In the genomic region with DNA sequence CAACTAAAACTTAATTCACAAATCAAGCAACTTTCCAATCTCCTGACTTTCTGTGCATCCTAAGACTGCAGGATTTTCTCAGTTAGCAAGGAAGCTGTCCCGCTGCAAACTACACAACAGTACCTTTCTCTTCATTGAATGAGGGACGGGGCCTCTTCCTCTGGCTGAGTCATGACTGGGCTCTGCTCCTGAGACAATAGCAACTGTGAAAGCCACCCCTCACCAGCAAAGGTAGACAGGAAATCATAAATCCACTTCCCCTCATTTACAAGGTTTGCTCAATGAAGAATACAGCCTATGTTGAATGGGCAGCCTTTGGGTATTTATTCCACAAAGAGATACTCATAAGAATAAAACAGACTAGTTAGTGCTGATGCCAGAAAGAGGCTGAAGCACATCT, we compare ENCODE assay signal across 27 mouse cellular contexts. TPM values are rescaled to one million over a fixed set of nuclear protein-coding genes. Genes with fewer than 3 reads are reported as not detected.
DNase-seq lines count a peak whose midpoint lies in the region; ATAC-seq and TF ChIP-seq lines count a peak whose summit lies in the region.
"Had no signal": no experiment of that assay in that cellular context is flagged by ENCODE, and none has a peak within 500 bp of the region (broad histone marks: within the 10 kb centered on the region; RNA-seq: fewer than 3 reads in every experiment).

No protein-coding gene starts in this region.

- H3K4me1 ChIP-seq in midbrain, embryonic 15.5 days = no peaks in the 10 kb centered on the region
- H3K4me1 ChIP-seq: heart, embryonic 15.5 days; kidney, embryonic 15.5 days; neural tube, embryonic 12.5 days had no signal

- peaks cover 11% of the 10 kb centered on the region; the same call in 1 of the 2 replicates for H3K36me3 ChIP-seq in midbrain, embryonic 15.5 days (replicated peaks)

- no peak for ATAC-seq in midbrain, embryonic 15.5 days (replicated peaks)
- ATAC-seq: forebrain, embryonic 16.5 days had no signal

- no peak for DNase-seq in layer of hippocampus, adult 2 months (ENCODE audit: low spot score in 2 of 2)
- DNase-seq in layer of hippocampus, adult 9-11 months = no peak
- peak; percentile 15 for DNase-seq in T-cell, adult 2 months (ENCODE audit: low spot score)
- peak; percentile 36 for DNase-seq in forelimb bud, embryonic 11.5 days (ENCODE audit: low read depth, low spot score)
- DNase-seq in spleen, postnatal 14 days (ENCODE audit: low spot score in 2 of 2) = no peak
- DNase-seq: adrenal gland, postnatal 25 days; cerebellum, adult 18-20 months; cerebellum, postnatal 10 days; kidney, adult 11 months; liver; lung, embryonic 14.5 days; lung, postnatal 14 days; right cerebral cortex, adult 18-20 months; spleen, adult 18-20 months; thymus, adult 2 months had no signal

- H3K4me3 ChIP-seq in layer of hippocampus, adult 2 months = no peak overlapping the region
- no peak overlapping the region for H3K4me3 ChIP-seq in midbrain, embryonic 15.5 days
- H3K4me3 ChIP-seq: erythroblast, embryonic 14.5 days; heart, embryonic 15.5 days; kidney, embryonic 15.5 days; myocyte; neural tube, embryonic 12.5 days had no signal

- H3K9ac ChIP-seq in midbrain, embryonic 15.5 days = no peak overlapping the region
- H3K9ac ChIP-seq: heart, embryonic 15.5 days; hindbrain, embryonic 14.5 days; kidney, embryonic 15.5 days; liver, embryonic 14.5 days; lung, embryonic 14.5 days; neural tube, embryonic 12.5 days had no signal

- no peaks in the 10 kb centered on the region for H3K27me3 ChIP-seq in midbrain, embryonic 15.5 days (replicated peaks)
- H3K27me3 ChIP-seq: CH12.LX; heart, embryonic 15.5 days; kidney, embryonic 15.5 days; neural tube, embryonic 12.5 days had no signal

- 79% methylated on average over 2 of the region's 2 CpGs for WGBS in midbrain, embryonic 15.5 days

- no peak overlapping the region for H3K4me2 ChIP-seq in midbrain, embryonic 15.5 days
- H3K4me2 ChIP-seq: heart, embryonic 15.5 days; hindbrain, embryonic 14.5 days; kidney, embryonic 15.5 days; lung, embryonic 14.5 days; midbrain, embryonic 11.5 days; neural tube, embryonic 12.5 days had no signal

- no peak overlapping the region for H3K27ac ChIP-seq in layer of hippocampus, adult 2 months
- H3K27ac ChIP-seq in midbrain, embryonic 15.5 days = no peak overlapping the region
- H3K27ac ChIP-seq: heart, embryonic 15.5 days; hindbrain, embryonic 14.5 days; kidney, embryonic 15.5 days; liver, embryonic 14.5 days; neural tube, embryonic 12.5 days; stomach, postnatal 0 days had no signal

- no peaks in the 10 kb centered on the region for H3K9me3 ChIP-seq in midbrain, embryonic 15.5 days
- H3K9me3 ChIP-seq: heart, embryonic 15.5 days; kidney, embryonic 15.5 days; neural tube, embryonic 12.5 days had no signal

- peak; percentile 30; the same call in 1 of the 2 replicates for TF ChIP-seq CTCF in layer of hippocampus, adult 2 months (conservative IDR thresholded peaks at IDR 0.05)

RNA-seq across cellular contexts. Expression of a gene that starts 16.6 kb away (rescaled TPM):
- 10 to 100 TPM; 30.7 to 35.2 TPM for total RNA-seq in layer of hippocampus, adult 2 months (2021)
- polyA plus RNA-seq in midbrain, embryonic 15.5 days (2015; fragmentation: Nextera tagmentation; extraction: Ambion mirVana) = 79.8 and 91.8 TPM in 2 replicates

RNA-seq across cellular contexts. Expression of a gene that starts 59.8 kb away (rescaled TPM):
- 10 to 100 TPM; 95.0 to 98.9 TPM for total RNA-seq in layer of hippocampus, adult 2 months (2021)
- polyA plus RNA-seq in midbrain, embryonic 15.5 days (2015; fragmentation: Nextera tagmentation; extraction: Ambion mirVana) = 11.1 and 11.7 TPM in 2 replicates

Comparison
In these comparisons a context has a peak if more than half of its experiments do, and no peak if none do; other contexts are left out.
1. DNase-seq: peak in T-cell, adult 2 months (single experiment) and forelimb bud, embryonic 11.5 days (single experiment); none in layer of hippocampus, adult 2 months (0 of 2), layer of hippocampus, adult 9-11 months (single experiment) and spleen, postnatal 14 days (0 of 2).